In the genomic region with DNA sequence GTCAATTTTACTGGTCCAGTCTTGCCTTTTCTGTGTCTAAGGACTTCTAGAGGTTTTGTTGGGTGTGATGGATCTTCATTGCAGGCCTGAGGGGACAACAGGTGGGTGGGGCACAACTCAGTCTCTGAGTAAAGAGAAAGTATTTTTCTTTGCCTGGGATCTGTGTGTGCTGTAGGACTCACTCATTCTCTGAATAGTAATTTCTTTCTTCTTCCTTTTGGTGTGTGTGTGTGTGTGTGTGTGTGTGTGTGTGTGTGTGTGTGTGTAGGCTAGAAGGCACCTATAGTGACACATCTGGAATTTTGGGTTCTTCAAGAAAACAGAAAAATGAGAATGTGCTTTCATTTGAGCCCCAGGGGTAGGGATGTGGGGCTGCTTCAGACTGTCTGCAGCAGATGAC, we compare ENCODE assay signal across 32 mouse cellular contexts. TPM values are rescaled to one million over a fixed set of nuclear protein-coding genes. Genes with fewer than 3 reads are reported as not detected.
"Had no signal": no experiment of that assay in that cellular context is flagged by ENCODE, and none has a peak within 500 bp of the region (broad histone marks: within the 10 kb centered on the region; RNA-seq: fewer than 3 reads in every experiment).

No protein-coding gene starts in this region.

- H3K27me3 ChIP-seq: embryonic facial prominence, embryonic 12.5 days; embryonic facial prominence, embryonic 13.5 days; embryonic facial prominence, embryonic 15.5 days; forebrain, embryonic 12.5 days; forebrain, embryonic 13.5 days; forebrain, embryonic 15.5 days had no signal

- H3K36me3 ChIP-seq: embryonic facial prominence, embryonic 10.5 days; embryonic facial prominence, embryonic 12.5 days; embryonic facial prominence, embryonic 13.5 days; embryonic facial prominence, embryonic 15.5 days; forebrain, embryonic 10.5 days; forebrain, embryonic 12.5 days; forebrain, embryonic 15.5 days had no signal

- DNase-seq: cerebellum, adult 2 months; cerebellum, adult 8-10 months; cerebellum, adult 9-10 months; cerebellum, adult 9-11 months; cerebellum, postnatal 14 days; embryo, embryonic 11 days; forebrain, postnatal 0 days; gastrocnemius, adult 2 months; gastrocnemius, postnatal 10 days; gastrocnemius, postnatal 14 days; gastrocnemius, postnatal 25 days; gastrocnemius, postnatal 36 days; heart, adult 11 months; heart, adult 18-20 months; heart, adult 2 months had no signal

- H3K9me3 ChIP-seq: embryonic facial prominence, embryonic 10.5 days; embryonic facial prominence, embryonic 12.5 days; embryonic facial prominence, embryonic 13.5 days; embryonic facial prominence, embryonic 15.5 days; forebrain, embryonic 10.5 days; forebrain, embryonic 12.5 days; forebrain, embryonic 13.5 days; forebrain, embryonic 15.5 days had no signal

- ATAC-seq: forebrain, embryonic 13.5 days; forebrain, embryonic 14.5 days; forebrain, embryonic 15.5 days; forebrain, embryonic 16.5 days; forebrain, postnatal 0 days had no signal

- H3K9ac ChIP-seq: embryonic facial prominence, embryonic 12.5 days; embryonic facial prominence, embryonic 13.5 days; embryonic facial prominence, embryonic 15.5 days; forebrain, embryonic 12.5 days; forebrain, embryonic 13.5 days; forebrain, embryonic 15.5 days; forebrain, postnatal 0 days had no signal

- H3K27ac ChIP-seq: embryonic facial prominence, embryonic 10.5 days; embryonic facial prominence, embryonic 12.5 days; embryonic facial prominence, embryonic 13.5 days; embryonic facial prominence, embryonic 15.5 days; forebrain, embryonic 10.5 days; forebrain, embryonic 12.5 days; forebrain, embryonic 13.5 days; forebrain, embryonic 15.5 days; gastrocnemius, adult 2 months; heart, adult 2 months had no signal

- H3K4me3 ChIP-seq: embryonic facial prominence, embryonic 10.5 days; embryonic facial prominence, embryonic 12.5 days; embryonic facial prominence, embryonic 13.5 days; embryonic facial prominence, embryonic 15.5 days; erythroblast, embryonic 14.5 days; forebrain, embryonic 10.5 days; forebrain, embryonic 12.5 days; forebrain, embryonic 13.5 days; forebrain, embryonic 15.5 days; gastrocnemius, adult 2 months; heart, adult 2 months had no signal

- H3K4me1 ChIP-seq: embryonic facial prominence, embryonic 10.5 days; embryonic facial prominence, embryonic 12.5 days; embryonic facial prominence, embryonic 13.5 days; embryonic facial prominence, embryonic 15.5 days; forebrain, embryonic 10.5 days; forebrain, embryonic 12.5 days; forebrain, embryonic 13.5 days; forebrain, embryonic 15.5 days had no signal

- H3K4me2 ChIP-seq: embryonic facial prominence, embryonic 12.5 days; embryonic facial prominence, embryonic 13.5 days; embryonic facial prominence, embryonic 15.5 days; forebrain, embryonic 12.5 days; forebrain, embryonic 13.5 days; forebrain, embryonic 15.5 days had no signal

RNA-seq across cellular contexts. Expression of gene Gm11214, which starts 29.2 kb away (rescaled TPM):
- polyA plus RNA-seq: cerebellum, adult 2 months; cortical plate, adult 2 months; embryonic facial prominence, embryonic 10.5 days; embryonic facial prominence, embryonic 11.5 days; embryonic facial prominence, embryonic 12.5 days; embryonic facial prominence, embryonic 13.5 days; embryonic facial prominence, embryonic 14.5 days; embryonic facial prominence, embryonic 15.5 days; erythroblast, embryonic 14.5 days; forebrain, embryonic 10.5 days; forebrain, embryonic 11.5 days; forebrain, embryonic 12.5 days; forebrain, embryonic 13.5 days; forebrain, embryonic 14.5 days; forebrain, embryonic 15.5 days; forebrain, embryonic 16.5 days; forebrain, postnatal 0 days; frontal cortex, adult 2 months; gonadal fat pad, adult 2 months; heart, adult 2 months had no signal

RNA-seq across cellular contexts. Expression of gene Tnfsf15, which starts 52.6 kb away (rescaled TPM):
- polyA plus RNA-seq: cortical plate, adult 2 months; embryonic facial prominence, embryonic 10.5 days; embryonic facial prominence, embryonic 12.5 days; embryonic facial prominence, embryonic 13.5 days; erythroblast, embryonic 14.5 days; forebrain, embryonic 10.5 days; forebrain, embryonic 11.5 days; forebrain, embryonic 12.5 days; forebrain, embryonic 13.5 days; forebrain, embryonic 14.5 days; forebrain, embryonic 15.5 days; forebrain, embryonic 16.5 days; forebrain, postnatal 0 days; heart, adult 2 months had no signal
